In genomic region chr5:51552483-51553091, GRCm38 (mm10) we compare ENCODE assay signal across 8 mouse cellular contexts. TPM values are rescaled to one million over a fixed set of nuclear protein-coding genes. Genes with fewer than 3 reads are reported as not detected.
DNase-seq lines count a peak whose midpoint lies in the region; ATAC-seq and TF ChIP-seq lines count a peak whose summit lies in the region.

No protein-coding gene starts in this region.

- H3K27me3 ChIP-seq in embryonic facial prominence, embryonic 12.5 days, result no peaks in the 10 kb centered on the region
- H3K27me3 ChIP-seq in limb, embryonic 14.5 days (ENCODE audit: control insufficient read depth, insufficient read depth, low read length), result no peaks in the 10 kb centered on the region
- H3K27me3 ChIP-seq in midbrain, embryonic 13.5 days, result 0 out of 2 replicates have a peak, but pooled peaks cover 3% of the 10 kb centered on the region
- no peaks in the 10 kb centered on the region for H3K27me3 ChIP-seq in small intestine, adult 2 months (ENCODE audit: control insufficient read depth, insufficient read depth, low read length)

- ATAC-seq in embryonic facial prominence, embryonic 12.5 days (ENCODE audit: insufficient number of reproducible peaks, insufficient read depth, low FRiP score, low TSS enrichment), result peak; percentile 60; the same call in 1 of the 2 replicates
- ATAC-seq in limb, embryonic 14.5 days (ENCODE audit: low FRiP score, low read depth), result peak; percentile 69
- ATAC-seq in midbrain, embryonic 13.5 days, result peak; percentile 75

- peaks cover 10% of the 10 kb centered on the region for H3K4me1 ChIP-seq in embryonic facial prominence, embryonic 12.5 days
- H3K4me1 ChIP-seq in limb, embryonic 14.5 days (ENCODE audit: control insufficient read depth, insufficient read depth, low read length), result peaks cover 9% of the 10 kb centered on the region; the same call in 1 of the 2 replicates
- H3K4me1 ChIP-seq in midbrain, embryonic 13.5 days (replicated peaks), result peaks cover 20% of the 10 kb centered on the region
- peaks cover 2% of the 10 kb centered on the region; the same call in 1 of the 2 replicates for H3K4me1 ChIP-seq in small intestine, adult 2 months (ENCODE audit: control insufficient read depth, insufficient read depth, insufficient read length, low read length)

- H3K36me3 ChIP-seq in embryonic facial prominence, embryonic 12.5 days, result no peaks in the 10 kb centered on the region
- H3K36me3 ChIP-seq in limb, embryonic 14.5 days (ENCODE audit: control insufficient read depth, insufficient read depth, low read length), result no peaks in the 10 kb centered on the region
- H3K36me3 ChIP-seq in midbrain, embryonic 13.5 days, result no peaks in the 10 kb centered on the region
- peaks cover 7% of the 10 kb centered on the region for H3K36me3 ChIP-seq in small intestine, adult 2 months (ENCODE audit: control insufficient read depth, insufficient read depth, low read length)

- H3K4me3 ChIP-seq in embryonic facial prominence, embryonic 12.5 days, result peak overlapping the region; percentile 49
- H3K4me3 ChIP-seq in limb, embryonic 14.5 days (replicated peaks; ENCODE audit: low read length), result peak overlapping the region; percentile 55
- peak overlapping the region; percentile 43 for H3K4me3 ChIP-seq in midbrain, embryonic 13.5 days (replicated peaks)
- H3K4me3 ChIP-seq in small intestine, adult 2 months (ENCODE audit: low read depth, low read length), result peak overlapping the region; percentile 69

- TF ChIP-seq CTCF in small intestine, adult 2 months (IDR thresholded peaks at IDR 0.05; ENCODE audit: extremely low read depth, insufficient read length, insufficient replicate concordance, low read depth, low read length), result no peak

- WGBS in embryonic facial prominence, embryonic 12.5 days, result 1% methylated on average over 24 of the region's 24 CpGs
- under 1% methylated on average over 24 of the region's 24 CpGs for WGBS in limb, embryonic 14.5 days
- 2% methylated on average over 24 of the region's 24 CpGs for WGBS in midbrain, embryonic 13.5 days
- WGBS in small intestine, adult 2 months, result 1% methylated on average over 24 of the region's 24 CpGs

- TF ChIP-seq POLR2A in limb, embryonic 14.5 days (IDR thresholded peaks at IDR 0.05; ENCODE audit: borderline replicate concordance, extremely low read depth, insufficient read depth, insufficient read length), result peak; percentile 38; the same call in 1 of the 2 replicates
- no peak for TF ChIP-seq POLR2A in small intestine, adult 2 months (IDR thresholded peaks at IDR 0.05; ENCODE audit: low read depth, low read length)

- no peaks in the 10 kb centered on the region for H3K9me3 ChIP-seq in embryonic facial prominence, embryonic 12.5 days
- H3K9me3 ChIP-seq in limb, embryonic 14.5 days (ENCODE audit: control insufficient read depth, low read length), result no peaks in the 10 kb centered on the region
- H3K9me3 ChIP-seq in midbrain, embryonic 13.5 days, result no peaks in the 10 kb centered on the region

- peak; percentile 23 to 33 for DNase-seq in left cerebral cortex, adult 18-20 months (ENCODE audit: low spot score in 2 of 2)
- DNase-seq in left cerebral cortex, adult 11 months (ENCODE audit: low spot score), result no peak
- peak; percentile 65 for DNase-seq in heart, adult 8-10 months (ENCODE audit: low spot score)
- peak; percentile 82 for DNase-seq in kidney, adult 11 months
- peak; percentile 68 for DNase-seq in limb, embryonic 14.5 days (ENCODE audit: low spot score)

- peak overlapping the region; percentile 52 for H3K9ac ChIP-seq in embryonic facial prominence, embryonic 12.5 days
- peak overlapping the region; percentile 48 for H3K9ac ChIP-seq in limb, embryonic 14.5 days (ENCODE audit: low read depth, low read length, severe bottlenecking)
- H3K9ac ChIP-seq in midbrain, embryonic 13.5 days (replicated peaks), result peak overlapping the region; percentile 43

- H3K4me2 ChIP-seq in embryonic facial prominence, embryonic 12.5 days (replicated peaks), result peak overlapping the region; percentile 63
- peak overlapping the region; percentile 52 for H3K4me2 ChIP-seq in limb, embryonic 14.5 days (replicated peaks; ENCODE audit: low read depth, low read length, severe bottlenecking)
- H3K4me2 ChIP-seq in midbrain, embryonic 13.5 days (replicated peaks), result peak overlapping the region; percentile 71

- peak overlapping the region; percentile 84 for H3K27ac ChIP-seq in embryonic facial prominence, embryonic 12.5 days
- peak overlapping the region; percentile 58 for H3K27ac ChIP-seq in limb, embryonic 14.5 days (replicated peaks; ENCODE audit: low read depth, low read length)
- peak overlapping the region; percentile 45 for H3K27ac ChIP-seq in midbrain, embryonic 13.5 days
- peak overlapping the region; percentile 96 for H3K27ac ChIP-seq in small intestine, adult 2 months (ENCODE audit: insufficient read depth, low read depth, low read length)

RNA-seq across cellular contexts. Expression of gene Ppargc1a, which starts 14.9 kb away (rescaled TPM):
- total RNA-seq in left cerebral cortex, adult 18-20 months (2021), result 10 to 100 TPM; 43.6 to 51.2 TPM
- 3.3 and 4.2 TPM in 2 replicates for polyA plus RNA-seq in embryonic facial prominence, embryonic 12.5 days (2016; fragmentation: Nextera tagmentation; extraction: Ambion mirVana)
- 100 to 1,000 TPM in 2 of 4 experiments, 10 to 100 TPM in 2; 69.5 to 106 (median 92.6) TPM for total RNA-seq in heart, adult 8-10 months (2022)
- polyA plus RNA-seq in limb, embryonic 14.5 days (2012; rRNA removed), result 1.8 and 2.0 TPM in 2 replicates
- 2.9 and 3.8 TPM in 2 replicates for polyA plus RNA-seq in limb, embryonic 14.5 days (2014; fragmentation: Nextera tagmentation; extraction: Ambion mirVana)
- 5.4 and 6.2 TPM in 2 replicates for polyA plus RNA-seq in midbrain, embryonic 13.5 days (2015; fragmentation: Nextera tagmentation; extraction: Ambion mirVana)
- polyA plus RNA-seq in small intestine, adult 2 months (2012; rRNA removed), result 2.1 and 9.0 TPM in 2 replicates

Comparison
In these comparisons a context has a peak if more than half of its experiments do, and no peak if none do; other contexts are left out.
1. H3K27ac ChIP-seq: peak in every context shown above with its lines; median percentile 96 in small intestine, adult 2 months; 84 in embryonic facial prominence, embryonic 12.5 days; 58 in limb, embryonic 14.5 days; 45 in midbrain, embryonic 13.5 days.